Mouse (Mus musculus) megakaryocyte-erythroid progenitor cell, adult 5-6 weeks (primary cell): Measurements from ENCODE around the gene Bcl2l14. TPM values are rescaled to one million over a fixed set of nuclear protein-coding genes. Genes with fewer than 3 reads are reported as not detected.

Experiments used
- ATAC-seq: replicated peaks from 2 replicates; pipeline ENCODE4 v1.8.0; 2016; ENCODE audit warnings: mild to moderate bottlenecking, inconsistent platforms; ENCODE audit not compliant: severe bottlenecking, poor library complexity, low FRiP score, low TSS enrichment
- total RNA-seq, 2 experiments: library from RNA; stranded (forward) in 1 of 2; stranded (reverse) in 1 of 2; fragments of 200-1000, 215-1000 nt in 1 of 2; fragments of >200 nt in 1 of 2; fragmentation: Nextera tagmentation in 1 of 2; gene quantifications; 2 replicates each; pipeline ENCODE4 v1.2.3; 2014 to 2017

Gene Bcl2l14
- total RNA-seq, 2 experiments from 2014 or later = 1.0 TPM; not detected in 1

GRCm38 (mm10) chr6:134439401-134440021, 43.4 kb downstream of the Bcl2l14 start:
- no peak for ATAC-seq

GRCm38 (mm10) chr6:134440023-134440422, 43.9 kb downstream of the Bcl2l14 start:
- no peak for ATAC-seq

GRCm38 (mm10) chr6:134441716-134442115, 45.6 kb downstream of the Bcl2l14 start:
- ATAC-seq = no peak

GRCm38 (mm10) chr6:134442219-134442618, 46.1 kb downstream of the Bcl2l14 start:
- no peak for ATAC-seq

GRCm38 (mm10) chr6:134443198-134443904, 47.2 kb downstream of the Bcl2l14 start:
- no peak for ATAC-seq

GRCm38 (mm10) chr6:134443925-134444324, 47.8 kb downstream of the Bcl2l14 start:
- no peak for ATAC-seq

- ATAC-seq = no peak
Observed at GRCm38 (mm10) chr6:134448451-134448850, 52.3 kb downstream of the Bcl2l14 start.

GRCm38 (mm10) chr6:134449958-134450357, 53.8 kb downstream of the Bcl2l14 start:
- no peak for ATAC-seq

- ATAC-seq = no peak
Observed at GRCm38 (mm10) chr6:134450661-134451119, 54.6 kb downstream of the Bcl2l14 start.

GRCm38 (mm10) chr6:134454093-134454492, 58.0 kb downstream of the Bcl2l14 start:
- peak; percentile 92 for ATAC-seq

GRCm38 (mm10) chr6:134458376-134458775, 62.3 kb downstream of the Bcl2l14 start:
- no peak for ATAC-seq

- no peak for ATAC-seq
Observed at GRCm38 (mm10) chr6:134461175-134461574, 65.1 kb downstream of the Bcl2l14 start.

- no peak for ATAC-seq
Observed at GRCm38 (mm10) chr6:134466671-134467229, 70.6 kb downstream of the Bcl2l14 start.

- no peak for ATAC-seq
Observed at GRCm38 (mm10) chr6:134469297-134469696, 73.2 kb downstream of the Bcl2l14 start.

GRCm38 (mm10) chr6:134470857-134471256, 74.7 kb downstream of the Bcl2l14 start:
- peak; percentile 94 for ATAC-seq

- ATAC-seq = peak; percentile 31; the same call in 1 of the 2 replicates
Observed at GRCm38 (mm10) chr6:134473143-134473561, 77.0 kb downstream of the Bcl2l14 start.

- no peak for ATAC-seq
Observed at GRCm38 (mm10) chr6:134479481-134479880, 83.4 kb downstream of the Bcl2l14 start.

- 0 out of 2 replicates have a peak, but pooled peaks have one; percentile 44 for ATAC-seq
Observed at GRCm38 (mm10) chr6:134486318-134486717, 90.2 kb downstream of the Bcl2l14 start.
